Mouse (Mus musculus) midbrain, embryonic 12.5 days (tissue): Measurements from ENCODE around the gene Gria4. TPM values are rescaled to one million over a fixed set of nuclear protein-coding genes. Genes with fewer than 3 reads are reported as not detected.

Experiments used
- ATAC-seq: fragments of 200-750 bp; cut with Nextera tagmentation; 2 replicates; pipeline ENCODE4 v1.8.0; 2017; ENCODE audit warnings: low read depth, moderate TSS enrichment, moderate library complexity; ENCODE audit not compliant: low FRiP score
- H3K27ac ChIP-seq: fragments of 300-500 bp; sonication (generic); replicated peaks from 2 replicates; pipeline ENCODE4 v1.5.1; 2016; ENCODE audit warnings: mild to moderate bottlenecking
- H3K27me3 ChIP-seq: fragments of 300-500 bp; sonication (generic); 2 replicates; pipeline ENCODE4 v1.6.1; 2016; ENCODE audit warnings: mild to moderate bottlenecking
- H3K36me3 ChIP-seq: fragments of 300-500 bp; sonication (generic); 2 replicates; pipeline ENCODE4 v1.6.1; 2016
- H3K4me1 ChIP-seq: fragments of 300-500 bp; sonication (generic); 2 replicates; pipeline ENCODE4 v1.6.1; 2016
- H3K4me2 ChIP-seq: fragments of 300-500 bp; sonication (generic); replicated peaks from 2 replicates; pipeline ENCODE4 v1.6.1; 2016; ENCODE audit warnings: mild to moderate bottlenecking, moderate library complexity
- H3K4me3 ChIP-seq: fragments of 300-500 bp; sonication (generic); 2 replicates; pipeline ENCODE4 v1.5.1; 2016; ENCODE audit warnings: mild to moderate bottlenecking
- H3K9ac ChIP-seq: fragments of 300-500 bp; sonication (generic); replicated peaks from 2 replicates; pipeline ENCODE4 v1.6.1; 2016; ENCODE audit warnings: mild to moderate bottlenecking, moderate library complexity
- H3K9me3 ChIP-seq: fragments of 300-500 bp; sonication (generic); 2 replicates; pipeline ENCODE4 v1.6.1; 2016; ENCODE audit warnings: mild to moderate bottlenecking
- WGBS: fragments of 180-500 bp; shearing (Covaris S2); methylation state at CpG from one replicate; pipeline ENCODE4 v1.1.7; 2016; 5-methylcytosine and 5-hydroxymethylcytosine counted together
- polyA plus RNA-seq: library from polyadenylated mRNA; unstranded; fragments of >200 nt; fragmentation: Nextera tagmentation; extraction: Ambion mirVana; gene quantifications from 2 replicates; pipeline ENCODE4 v1.2.1, GENCODE M21; 2016

Gene Gria4
- polyA plus RNA-seq, 1 experiment from 2014 or later = 12.9 TPM

GRCm38 (mm10) chr9:4539218-4539617 is 256.8 kb downstream of the Gria4 start:
- H3K27me3 ChIP-seq = no peaks in the 10 kb centered on the region
- H3K9ac ChIP-seq = no peak overlapping the region
- H3K4me1 ChIP-seq = no peaks in the 10 kb centered on the region
- no peaks in the 10 kb centered on the region for H3K9me3 ChIP-seq
- ATAC-seq = no peak
- H3K4me2 ChIP-seq = no peak overlapping the region
- WGBS = 94% methylated on average over 1 of the region's 1 CpGs
- H3K27ac ChIP-seq = no peak overlapping the region
- H3K36me3 ChIP-seq = no peaks in the 10 kb centered on the region
- H3K4me3 ChIP-seq = no peak overlapping the region

GRCm38 (mm10) chr9:4536514-4537150 is 259.4 kb downstream of the Gria4 start:
- 92% methylated on average over 6 of the region's 6 CpGs for WGBS
- Histone ChIP-seq H3K4me1 (no peaks in the 10 kb centered on the region), H3K27ac (no peak overlapping the region), H3K4me2 (no peak overlapping the region), H3K9ac (no peak overlapping the region), H3K27me3 (no peaks in the 10 kb centered on the region), H3K36me3 (no peaks in the 10 kb centered on the region), H3K4me3 (no peak overlapping the region), H3K9me3 (no peaks in the 10 kb centered on the region)
- peak; percentile 34; the same call in 1 of the 2 replicates for ATAC-seq

GRCm38 (mm10) chr9:4514563-4514885 is 281.5 kb downstream of the Gria4 start:
- Histone ChIP-seq H3K36me3 (no peaks in the 10 kb centered on the region), H3K4me1 (0 out of 2 replicates have a peak, but pooled peaks cover 7% of the 10 kb centered on the region), H3K9ac (no peak overlapping the region), H3K27ac (no peak overlapping the region), H3K4me3 (no peak overlapping the region), H3K4me2 (no peak overlapping the region), H3K9me3 (no peaks in the 10 kb centered on the region), H3K27me3 (no peaks in the 10 kb centered on the region)
- ATAC-seq = peak; percentile 85
- WGBS = 89% methylated on average over 1 of the region's 1 CpGs

GRCm38 (mm10) chr9:4513796-4514562 is 282.1 kb downstream of the Gria4 start:
- no peak overlapping the region for H3K9ac ChIP-seq
- H3K4me3 ChIP-seq = no peak overlapping the region
- H3K4me1 ChIP-seq = 0 out of 2 replicates have a peak, but pooled peaks cover 7% of the 10 kb centered on the region
- no peak overlapping the region for H3K4me2 ChIP-seq
- H3K27ac ChIP-seq = peak overlapping the region; percentile 25; the same call in 1 of the 2 replicates
- H3K36me3 ChIP-seq = no peaks in the 10 kb centered on the region
- no peaks in the 10 kb centered on the region for H3K27me3 ChIP-seq
- peak; percentile 70 for ATAC-seq
- H3K9me3 ChIP-seq = no peaks in the 10 kb centered on the region

- H3K4me3 ChIP-seq = no peak overlapping the region
- no peak overlapping the region for H3K4me2 ChIP-seq
- H3K27ac ChIP-seq = no peak overlapping the region
- no peaks in the 10 kb centered on the region for H3K9me3 ChIP-seq
- H3K27me3 ChIP-seq = no peaks in the 10 kb centered on the region
- no peak overlapping the region for H3K9ac ChIP-seq
- 92% methylated on average over 3 of the region's 3 CpGs for WGBS
- H3K36me3 ChIP-seq = no peaks in the 10 kb centered on the region
- no peaks in the 10 kb centered on the region for H3K4me1 ChIP-seq
- ATAC-seq = no peak
Observed at GRCm38 (mm10) chr9:4506086-4506485, 289.9 kb downstream of the Gria4 start.

GRCm38 (mm10) chr9:4505087-4505486 is 290.9 kb downstream of the Gria4 start:
- Histone ChIP-seq H3K9me3 (no peaks in the 10 kb centered on the region), H3K4me1 (no peaks in the 10 kb centered on the region), H3K4me3 (no peak overlapping the region), H3K27me3 (no peaks in the 10 kb centered on the region), H3K4me2 (no peak overlapping the region), H3K36me3 (no peaks in the 10 kb centered on the region), H3K9ac (no peak overlapping the region), H3K27ac (no peak overlapping the region)
- no peak for ATAC-seq
- WGBS = 16% methylated on average over 1 of the region's 1 CpGs

- no peak overlapping the region for H3K9ac ChIP-seq
- no peaks in the 10 kb centered on the region for H3K9me3 ChIP-seq
- no peak overlapping the region for H3K4me2 ChIP-seq
- H3K27me3 ChIP-seq = no peaks in the 10 kb centered on the region
- 95% methylated on average over 2 of the region's 2 CpGs for WGBS
- no peak overlapping the region for H3K4me3 ChIP-seq
- ATAC-seq = peak; percentile 52; the same call in 1 of the 2 replicates
- no peaks in the 10 kb centered on the region for H3K4me1 ChIP-seq
- H3K36me3 ChIP-seq = no peaks in the 10 kb centered on the region
- no peak overlapping the region for H3K27ac ChIP-seq
Observed at GRCm38 (mm10) chr9:4486428-4486827, 309.6 kb downstream of the Gria4 start.

GRCm38 (mm10) chr9:4484502-4484901 is 311.5 kb downstream of the Gria4 start:
- WGBS = 76% methylated on average over 2 of the region's 2 CpGs
- no peak overlapping the region for H3K9ac ChIP-seq
- no peaks in the 10 kb centered on the region for H3K9me3 ChIP-seq
- no peak for ATAC-seq
- no peaks in the 10 kb centered on the region for H3K36me3 ChIP-seq
- H3K27ac ChIP-seq = no peak overlapping the region
- H3K4me3 ChIP-seq = no peak overlapping the region
- no peak overlapping the region for H3K4me2 ChIP-seq
- no peaks in the 10 kb centered on the region for H3K27me3 ChIP-seq
- no peaks in the 10 kb centered on the region for H3K4me1 ChIP-seq

GRCm38 (mm10) chr9:4470791-4471190 is 325.2 kb downstream of the Gria4 start:
- Histone ChIP-seq H3K27me3 (no peaks in the 10 kb centered on the region), H3K4me2 (no peak overlapping the region), H3K4me3 (no peak overlapping the region), H3K27ac (no peak overlapping the region), H3K9me3 (no peaks in the 10 kb centered on the region), H3K36me3 (no peaks in the 10 kb centered on the region), H3K9ac (no peak overlapping the region), H3K4me1 (no peaks in the 10 kb centered on the region)
- ATAC-seq = no peak
- 73% methylated on average over 2 of the region's 2 CpGs for WGBS

- H3K9ac ChIP-seq = no peak overlapping the region
- ATAC-seq = no peak
- H3K27ac ChIP-seq = no peak overlapping the region
- H3K4me1 ChIP-seq = no peaks in the 10 kb centered on the region
- H3K27me3 ChIP-seq = no peaks in the 10 kb centered on the region
- 71% methylated on average over 1 of the region's 1 CpGs for WGBS
- no peaks in the 10 kb centered on the region for H3K9me3 ChIP-seq
- H3K36me3 ChIP-seq = no peaks in the 10 kb centered on the region
- no peak overlapping the region for H3K4me2 ChIP-seq
- H3K4me3 ChIP-seq = no peak overlapping the region
Observed at GRCm38 (mm10) chr9:4459456-4460070, 336.5 kb downstream of the Gria4 start.

- H3K36me3 ChIP-seq = no peaks in the 10 kb centered on the region
- no peaks in the 10 kb centered on the region for H3K27me3 ChIP-seq
- ATAC-seq = no peak
- 90% methylated on average over 1 of the region's 1 CpGs for WGBS
- no peak overlapping the region for H3K4me2 ChIP-seq
- H3K27ac ChIP-seq = no peak overlapping the region
- no peak overlapping the region for H3K4me3 ChIP-seq
- H3K9ac ChIP-seq = no peak overlapping the region
- no peaks in the 10 kb centered on the region for H3K4me1 ChIP-seq
- no peaks in the 10 kb centered on the region for H3K9me3 ChIP-seq
Observed at GRCm38 (mm10) chr9:4458193-4458592, 337.8 kb downstream of the Gria4 start.

GRCm38 (mm10) chr9:4457644-4458043 is 338.4 kb downstream of the Gria4 start:
- Histone ChIP-seq H3K27me3 (no peaks in the 10 kb centered on the region), H3K4me3 (no peak overlapping the region), H3K36me3 (no peaks in the 10 kb centered on the region), H3K4me2 (no peak overlapping the region), H3K9me3 (no peaks in the 10 kb centered on the region), H3K9ac (no peak overlapping the region), H3K4me1 (no peaks in the 10 kb centered on the region), H3K27ac (no peak overlapping the region)
- no peak for ATAC-seq
- WGBS = 89% methylated on average over 1 of the region's 1 CpGs
